Mouse (Mus musculus) effector memory CD4-positive, alpha-beta T cell, adult 5 months (primary cell): Measurements from ENCODE around the gene Ift22. TPM values are rescaled to one million over a fixed set of nuclear protein-coding genes. Genes with fewer than 3 reads are reported as not detected.

Experiments used
- polyA plus RNA-seq: library from polyadenylated mRNA; unstranded; fragments of 100-300 nt; shearing (Covaris generic); gene quantifications from one replicate; pipeline ENCODE4 v1.2.1, GENCODE M21; 2017

The Ift22 gene
- 3.7 TPM for polyA plus RNA-seq

GRCm38 (mm10) chr5:136907991-136908857 lies at the start of gene Ift22:
Gene Ift22 (plus strand): TSS chr5:136908150.

DNA sequence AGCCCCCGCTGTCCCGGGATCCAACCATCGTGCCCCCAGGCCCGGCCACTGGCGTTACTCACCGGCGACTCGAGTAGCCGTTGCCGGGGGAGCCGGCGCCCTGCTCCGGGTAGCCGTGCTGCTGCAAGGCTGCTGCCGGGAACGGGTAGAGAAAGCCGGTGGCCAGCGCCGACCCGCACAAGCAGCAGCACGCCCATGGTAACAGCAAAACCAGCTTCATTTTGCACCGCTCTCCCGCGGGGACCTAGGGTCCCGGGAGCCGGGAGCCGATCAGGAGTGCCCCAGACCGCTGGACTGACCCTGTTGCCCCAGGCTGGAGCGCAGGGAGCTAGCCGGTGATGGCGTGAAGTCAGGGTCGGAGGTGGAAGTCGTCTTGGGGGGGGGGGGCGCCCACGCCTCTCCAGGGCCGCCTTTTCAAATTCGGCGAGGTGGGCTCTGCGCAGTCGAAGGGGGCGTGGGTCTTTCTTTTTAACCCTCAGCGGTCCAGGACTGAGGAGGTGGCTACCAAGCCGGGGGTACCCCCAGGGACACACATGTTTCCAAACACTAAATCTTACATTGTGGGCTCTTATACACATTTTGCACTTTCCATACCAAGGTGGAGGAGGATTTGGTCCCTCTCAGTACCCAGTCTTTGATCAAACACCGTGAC lies 25.0 kb upstream of the Ift22 start, which contains the start of gene Col26a1:
Gene Col26a1 (minus strand): TSS at position 422 of the 652 bp plus-strand sequence.

GRCm38 (mm10) chr5:136953015-136953414 lies 45.1 kb downstream of the Ift22 start, which contains the start of gene Fis1:
Gene Fis1 (plus strand): TSS chr5:136953275.

Other genes starting within 250 kb of the Ift22 start
- not detected for gene Myl10, start 215.0 kb upstream of the Ift22 start, polyA plus RNA-seq
- 0.14 TPM for gene Col26a1, start 24.9 kb upstream of the Ift22 start, polyA plus RNA-seq
- gene Fis1, start 45.1 kb downstream of the Ift22 start, polyA plus RNA-seq: 161 TPM
- gene Cldn15, start 58.5 kb downstream of the Ift22 start, polyA plus RNA-seq: not detected
- 5.3 TPM for gene Plod3, start 78.9 kb downstream of the Ift22 start, polyA plus RNA-seq
- gene Znhit1, start 79.9 kb downstream of the Ift22 start, polyA plus RNA-seq: 23.6 TPM
- gene Vgf, start 118.2 kb downstream of the Ift22 start, polyA plus RNA-seq: 0.15 TPM
- 39.8 TPM for gene Ap1s1, start 138.0 kb downstream of the Ift22 start, polyA plus RNA-seq
- gene Serpine1, start 164.1 kb downstream of the Ift22 start, polyA plus RNA-seq: not detected
- gene Trim56, start 208.1 kb downstream of the Ift22 start, polyA plus RNA-seq: 6.5 TPM
- gene Muc3, start 241.2 kb downstream of the Ift22 start, polyA plus RNA-seq: 0.80 TPM